Mouse (Mus musculus) forebrain, embryonic 14.5 days (tissue): Measurements from ENCODE around the gene Hoxb8. TPM values are rescaled to one million over a fixed set of nuclear protein-coding genes. Genes with fewer than 3 reads are reported as not detected.

Source experiments
- ATAC-seq: fragments of 200-750 bp; cut with Nextera tagmentation; 2 replicates; pipeline ENCODE4 v1.8.0; 2017; ENCODE audit warnings: mild to moderate bottlenecking, moderate library complexity
- DNase-seq: peaks from one replicate; pipeline ENCODE4 v3.0.0-alpha.2; 2015; ENCODE audit warnings: low spot score
- H3K27ac ChIP-seq: fragments of 300-500 bp; sonication (generic); 2 replicates; pipeline ENCODE4 v1.5.1; 2014; ENCODE audit warnings: low read depth, mild to moderate bottlenecking, control low read depth, low read length, moderate library complexity
- H3K27me3 ChIP-seq: fragments of 300-500 bp; sonication (generic); replicated peaks from 2 replicates; pipeline ENCODE4 v1.6.1; 2014; ENCODE audit warnings: low read length, control low read depth, mixed read lengths; ENCODE audit not compliant: control insufficient read depth, insufficient read depth
- H3K36me3 ChIP-seq: fragments of 300-500 bp; sonication (generic); 2 replicates; pipeline ENCODE4 v1.6.1; 2014; ENCODE audit warnings: low read length, control low read depth; ENCODE audit not compliant: control insufficient read depth, insufficient read depth
- H3K4me1 ChIP-seq: fragments of 300-500 bp; sonication (generic); 2 replicates; pipeline ENCODE4 v1.6.1; 2014; ENCODE audit warnings: antibody characterized with exemption, low read length, control low read depth; ENCODE audit not compliant: control insufficient read depth, insufficient read depth
- H3K4me2 ChIP-seq: fragments of 300-500 bp; sonication (generic); 2 replicates; pipeline ENCODE4 v1.6.1; 2014; ENCODE audit warnings: mild to moderate bottlenecking, control low read depth, low read length
- H3K4me3 ChIP-seq: fragments of 300-500 bp; sonication (generic); 2 replicates; pipeline ENCODE4 v1.5.1; 2014; ENCODE audit warnings: low read depth, low read length, control low read depth
- H3K9ac ChIP-seq: fragments of 300-500 bp; sonication (generic); 2 replicates; pipeline ENCODE4 v1.6.1; 2014; ENCODE audit warnings: mild to moderate bottlenecking, low read length, control low read depth, moderate library complexity
- H3K9me3 ChIP-seq: fragments of 300-500 bp; sonication (generic); replicated peaks from 2 replicates; pipeline ENCODE4 v1.6.1; 2016; ENCODE audit warnings: low read length, control low read depth, mixed read lengths; ENCODE audit not compliant: control insufficient read depth
- WGBS: fragments of 180-500 bp; shearing (Covaris S2); extraction: QIAGEN DNeasy Blood & Tissue Kit; methylation state at CpG from one replicate; pipeline ENCODE4 v1.1.7; 2014; 5-methylcytosine and 5-hydroxymethylcytosine counted together
- polyA plus RNA-seq: library from polyadenylated mRNA; unstranded; fragments of >200 nt; fragmentation: Nextera tagmentation; extraction: Ambion mirVana; gene quantifications from 2 replicates; pipeline ENCODE4 v1.2.1, GENCODE M21; 2014

Hoxb8 gene
- polyA plus RNA-seq, 1 experiment from 2014 or later: not detected

DNA sequence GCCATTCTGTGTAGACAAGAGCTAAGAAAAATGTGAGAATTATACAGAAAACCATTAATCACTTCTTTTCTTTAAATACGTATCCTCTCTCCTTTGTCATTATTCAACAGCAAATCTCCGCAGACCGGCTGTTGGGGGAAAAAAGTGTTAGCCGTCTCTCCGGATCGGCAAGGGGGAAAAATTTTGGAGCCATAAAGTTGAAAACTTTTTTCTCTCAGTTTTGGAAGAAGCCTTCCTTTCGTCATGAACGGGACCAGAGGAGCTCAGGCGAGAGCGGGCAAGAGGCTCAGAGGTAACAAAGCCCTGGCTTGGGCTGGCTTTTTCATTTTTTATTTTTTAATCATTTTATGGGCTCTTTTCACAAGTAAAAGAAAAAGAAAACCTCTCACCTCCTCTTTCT is 41.4 kb downstream of the Hoxb8 start, which contains the start of gene Hoxb3:
TSS of gene Hoxb3 (plus strand) at position 173 of the 400 bp plus-strand sequence.
- no peaks in the 10 kb centered on the region for H3K4me1 ChIP-seq
- no peak within 1 kb of the TSS for H3K27ac ChIP-seq
- no peak within 1 kb of the TSS for H3K4me2 ChIP-seq
- H3K9me3 ChIP-seq: no peaks in the 10 kb centered on the region
- ATAC-seq (no peak), DNase-seq (no peak)
- no peaks in the 10 kb centered on the region for H3K36me3 ChIP-seq
- WGBS: 2% methylated on average over 10 of the region's 10 CpGs
- H3K27me3 ChIP-seq: peaks cover 100% of the 10 kb centered on the region
- H3K4me3 ChIP-seq: no peak within 1 kb of the TSS
- no peak within 1 kb of the TSS for H3K9ac ChIP-seq

- Histone ChIP-seq H3K27me3 (peaks cover 100% of the 10 kb centered on the region), H3K9ac (no peak overlapping the region), H3K4me1 (no peaks in the 10 kb centered on the region), H3K36me3 (no peaks in the 10 kb centered on the region), H3K4me2 (no peak overlapping the region), H3K27ac (no peak overlapping the region), H3K9me3 (no peaks in the 10 kb centered on the region), H3K4me3 (no peak overlapping the region)
- ATAC-seq: no peak
- under 1% methylated on average over 5 of the region's 5 CpGs for WGBS
- no peak for DNase-seq
Observed at GRCm38 (mm10) chr11:96324125-96324524, 42.4 kb downstream of the Hoxb8 start.

DNA sequence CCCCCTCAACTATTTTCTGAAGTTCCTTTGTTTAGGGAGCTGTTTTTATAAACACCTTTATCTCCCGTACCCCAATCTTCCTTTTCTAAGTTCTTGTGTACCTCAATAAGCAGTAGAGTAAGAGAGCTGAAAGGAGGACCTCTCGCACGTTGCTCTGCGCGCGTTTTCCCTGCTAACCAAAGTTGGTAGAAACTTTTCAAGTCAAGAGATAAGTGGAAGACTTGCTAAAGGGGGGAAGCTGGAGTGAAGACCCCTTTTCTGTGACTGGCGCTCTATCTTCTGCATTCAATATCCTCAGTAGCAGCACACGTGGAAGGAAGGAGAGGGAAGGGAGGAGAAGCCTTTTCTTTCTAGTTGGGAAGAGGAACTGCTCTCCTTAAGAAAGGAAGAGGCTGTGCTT is 43.3 kb downstream of the Hoxb8 start:
- Histone ChIP-seq H3K4me2 (no peak overlapping the region), H3K27ac (no peak overlapping the region), H3K4me3 (no peak overlapping the region), H3K4me1 (no peaks in the 10 kb centered on the region), H3K9me3 (no peaks in the 10 kb centered on the region), H3K27me3 (peaks cover 100% of the 10 kb centered on the region), H3K9ac (no peak overlapping the region), H3K36me3 (no peaks in the 10 kb centered on the region)
- WGBS: 3% methylated on average over 8 of the region's 8 CpGs
- no peak for ATAC-seq
- DNase-seq: no peak

DNA sequence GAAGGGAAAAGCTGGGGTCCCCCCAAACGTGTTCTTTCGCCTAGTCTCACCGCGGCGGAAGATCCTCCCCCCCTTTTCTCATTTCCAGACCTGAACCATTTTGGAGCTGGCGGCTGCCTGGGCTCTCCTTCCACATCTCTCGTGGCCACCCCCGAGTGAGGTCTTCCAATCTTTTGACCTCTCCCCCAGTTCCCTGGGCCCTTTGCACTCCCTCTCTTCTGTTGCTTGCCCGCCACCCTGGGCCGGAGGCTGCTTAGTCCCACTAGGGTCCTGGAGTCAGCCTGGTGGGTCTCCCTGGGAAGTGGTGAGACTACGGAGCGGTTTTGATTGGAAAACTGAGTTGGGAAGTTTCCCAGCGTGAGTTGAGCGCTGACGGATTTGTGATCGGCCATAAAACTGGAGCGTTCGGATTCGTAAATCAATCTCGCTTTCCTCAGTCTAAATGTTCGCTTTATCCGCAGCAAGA is 44.1 kb downstream of the Hoxb8 start:
- WGBS: 2% methylated on average over 22 of the region's 22 CpGs

DNA sequence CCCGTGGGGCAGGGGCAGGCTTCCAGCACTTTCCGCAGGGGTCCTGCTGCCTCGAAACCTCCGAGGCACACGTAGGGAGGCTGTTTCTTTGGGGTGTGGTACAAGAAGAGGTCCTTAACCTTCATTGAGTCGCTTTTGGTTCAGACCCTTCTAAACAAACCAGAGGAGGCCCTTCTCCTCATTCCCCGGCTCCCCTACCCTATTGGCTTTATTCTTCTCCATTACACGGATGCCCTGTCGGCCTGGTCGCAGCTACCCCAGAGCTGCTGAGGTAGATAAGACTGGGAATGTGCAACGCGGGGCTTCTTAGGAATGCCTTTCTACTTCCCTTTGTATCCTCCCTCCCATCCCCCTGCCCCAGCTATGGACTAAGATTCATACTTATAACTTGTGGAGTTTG is 45.0 kb downstream of the Hoxb8 start:
- no peaks in the 10 kb centered on the region for H3K36me3 ChIP-seq
- DNase-seq: no peak
- no peaks in the 10 kb centered on the region for H3K9me3 ChIP-seq
- WGBS: 2% methylated on average over 12 of the region's 12 CpGs
- H3K4me1 ChIP-seq: no peaks in the 10 kb centered on the region
- ATAC-seq: no peak
- no peak overlapping the region for H3K9ac ChIP-seq
- H3K4me2 ChIP-seq: no peak overlapping the region
- H3K27ac ChIP-seq: no peak overlapping the region
- peaks cover 100% of the 10 kb centered on the region for H3K27me3 ChIP-seq
- no peak overlapping the region for H3K4me3 ChIP-seq

More for the DNA sequence above, 44.1 kb downstream of the Hoxb8 start:
- no peak for ATAC-seq
- Histone ChIP-seq H3K9me3 (no peaks in the 10 kb centered on the region), H3K4me3 (no peak overlapping the region), H3K9ac (no peak overlapping the region), H3K27me3 (peaks cover 100% of the 10 kb centered on the region), H3K36me3 (no peaks in the 10 kb centered on the region), H3K4me1 (no peaks in the 10 kb centered on the region), H3K4me2 (no peak overlapping the region), H3K27ac (no peak overlapping the region)
- DNase-seq: no peak

- H3K4me2 ChIP-seq: no peak overlapping the region
- H3K27me3 ChIP-seq: peaks cover 100% of the 10 kb centered on the region
- no peaks in the 10 kb centered on the region for H3K9me3 ChIP-seq
- H3K27ac ChIP-seq: no peak overlapping the region
- H3K9ac ChIP-seq: no peak overlapping the region
- no peaks in the 10 kb centered on the region for H3K36me3 ChIP-seq
- no peaks in the 10 kb centered on the region for H3K4me1 ChIP-seq
- no peak overlapping the region for H3K4me3 ChIP-seq
- no peak for ATAC-seq
- 1% methylated on average over 7 of the region's 7 CpGs for WGBS
- DNase-seq: no peak
Observed at GRCm38 (mm10) chr11:96327122-96327521, 45.4 kb downstream of the Hoxb8 start.

- Histone ChIP-seq H3K4me3 (no peak overlapping the region), H3K9ac (no peak overlapping the region), H3K4me2 (no peak overlapping the region), H3K27me3 (peaks cover 100% of the 10 kb centered on the region), H3K9me3 (no peaks in the 10 kb centered on the region), H3K27ac (no peak overlapping the region), H3K36me3 (no peaks in the 10 kb centered on the region), H3K4me1 (no peaks in the 10 kb centered on the region)
- no peak for DNase-seq
- ATAC-seq: no peak
- WGBS: under 1% methylated on average over 5 of the region's 5 CpGs
Observed at GRCm38 (mm10) chr11:96327750-96328149, 46.0 kb downstream of the Hoxb8 start.

GRCm38 (mm10) chr11:96328605-96329004 is 46.9 kb downstream of the Hoxb8 start:
- H3K4me2 ChIP-seq: no peak overlapping the region
- H3K4me3 ChIP-seq: no peak overlapping the region

DNA sequence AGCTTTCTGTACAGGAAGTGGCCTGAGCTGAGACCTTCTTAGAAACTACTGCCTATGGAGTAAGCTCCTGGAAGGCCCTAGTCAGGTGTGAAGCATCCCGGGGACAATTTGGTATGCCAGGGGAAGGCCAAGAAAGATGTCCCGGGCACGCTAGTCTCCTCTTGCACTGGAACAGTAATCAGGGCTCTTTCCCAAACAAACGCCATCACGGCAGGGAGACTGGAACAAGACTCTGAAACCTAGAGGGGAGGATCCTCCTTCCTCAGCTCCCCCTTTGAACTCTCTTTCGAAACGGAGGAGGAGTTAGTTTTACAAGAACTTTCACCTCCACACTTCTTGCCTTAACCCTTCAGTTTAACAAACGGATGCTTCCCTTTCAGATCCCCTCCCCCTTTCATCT is 50.4 kb downstream of the Hoxb8 start:
- H3K4me1 ChIP-seq: no peaks in the 10 kb centered on the region
- peaks cover 100% of the 10 kb centered on the region for H3K27me3 ChIP-seq
- H3K36me3 ChIP-seq: no peaks in the 10 kb centered on the region
- DNase-seq (no peak), ATAC-seq (no peak)
- no peak overlapping the region for H3K4me3 ChIP-seq
- 1% methylated on average over 8 of the region's 8 CpGs for WGBS
- no peak overlapping the region for H3K9ac ChIP-seq
- no peak overlapping the region for H3K4me2 ChIP-seq
- no peak overlapping the region for H3K27ac ChIP-seq
- H3K9me3 ChIP-seq: no peaks in the 10 kb centered on the region

More at GRCm38 (mm10) chr11:96328605-96329004, 46.9 kb downstream of the Hoxb8 start:
- DNase-seq: no peak
- Histone ChIP-seq H3K36me3 (no peaks in the 10 kb centered on the region), H3K27me3 (peaks cover 100% of the 10 kb centered on the region), H3K9me3 (no peaks in the 10 kb centered on the region), H3K4me1 (no peaks in the 10 kb centered on the region), H3K27ac (no peak overlapping the region), H3K9ac (no peak overlapping the region)
- no peak for ATAC-seq
- WGBS: 3% methylated on average over 8 of the region's 8 CpGs
